Mouse (Mus musculus) monocyte, adult 2 months (primary cell): ENCODE results near the gene B4galt7.
"Not testable (repeated sequence)": the region's sequence is repeated elsewhere in the genome, so short reads cannot be mapped to it uniquely, and the experiment has no call there.

Experiments
- DNase-seq, 2 experiments: peaks; one replicate each; pipeline ENCODE4 v3.0.0; 2022; ENCODE audit warnings: low spot score in 2 of 2, low read depth in 1 of 2

The B4galt7 gene

GRCm38 (mm10) chr13:55596802-55597201, 2.9 kb upstream of the B4galt7 start:
- no peak for DNase-seq

GRCm38 (mm10) chr13:55600657-55601056, 961 bp downstream of the B4galt7 start:
- DNase-seq: peak in 1 of 2 experiments; percentile 18

GRCm38 (mm10) chr13:55601611-55602010, 1.9 kb downstream of the B4galt7 start:
- peak; percentile 33 to 70 for DNase-seq

GRCm38 (mm10) chr13:55604606-55605005, 4.9 kb downstream of the B4galt7 start:
- no peak for DNase-seq

- no peak for DNase-seq
Measured at GRCm38 (mm10) chr13:55606899-55607623, 7.4 kb downstream of the B4galt7 start.

GRCm38 (mm10) chr13:55607624-55608006, 7.9 kb downstream of the B4galt7 start:
- no peak for DNase-seq

GRCm38 (mm10) chr13:55611996-55612395, 12.3 kb downstream of the B4galt7 start:
- no peak for DNase-seq

- DNase-seq: no peak
Measured at GRCm38 (mm10) chr13:55613471-55613870, 13.8 kb downstream of the B4galt7 start.

- DNase-seq: no peak
Measured at GRCm38 (mm10) chr13:55619328-55619727, 19.6 kb downstream of the B4galt7 start.

- no peak for DNase-seq
Measured at GRCm38 (mm10) chr13:55620275-55620674, 20.6 kb downstream of the B4galt7 start.

- not testable (repeated sequence) for DNase-seq
Measured at GRCm38 (mm10) chr13:55622156-55622648, 22.5 kb downstream of the B4galt7 start.

GRCm38 (mm10) chr13:55622649-55623541, 23.2 kb downstream of the B4galt7 start, which contains the start of gene Caml:
TSS of gene Caml (plus strand) at chr13:55623005.
- DNase-seq: peak; percentile 73 to 86

- peak; percentile 66 to 82 for DNase-seq
Measured at GRCm38 (mm10) chr13:55634639-55635127, 35.0 kb downstream of the B4galt7 start, which contains the start of gene Ddx46. TSS of gene Ddx46 (plus strand) at chr13:55635027.

GRCm38 (mm10) chr13:55635146-55635571, 35.5 kb downstream of the B4galt7 start:
- no peak for DNase-seq

- no peak for DNase-seq
Measured at GRCm38 (mm10) chr13:55636185-55636983, 36.7 kb downstream of the B4galt7 start.

GRCm38 (mm10) chr13:55640480-55640879, 40.8 kb downstream of the B4galt7 start:
- peak; percentile 54 to 71 for DNase-seq

GRCm38 (mm10) chr13:55644525-55644924, 44.8 kb downstream of the B4galt7 start:
- no peak for DNase-seq

GRCm38 (mm10) chr13:55650098-55650497, 50.4 kb downstream of the B4galt7 start:
- no peak for DNase-seq

GRCm38 (mm10) chr13:55650980-55651379, 51.3 kb downstream of the B4galt7 start:
- DNase-seq: no peak
